Mouse (Mus musculus): Measurements from ENCODE around the gene Perm1.

The Perm1 gene

GRCm38 (mm10) chr4:156200623-156201475 lies 14.8 kb upstream of the Perm1 start, which contains the start of gene Isg15:
Isg15 (minus strand) TSS chr4:156200818.
- DNase-seq (ENCODE audit: low spot score) = no peak

GRCm38 (mm10) chr4:156202462-156202893 lies 13.2 kb upstream of the Perm1 start:
- DNase-seq (ENCODE audit: low spot score) = no peak

DNA sequence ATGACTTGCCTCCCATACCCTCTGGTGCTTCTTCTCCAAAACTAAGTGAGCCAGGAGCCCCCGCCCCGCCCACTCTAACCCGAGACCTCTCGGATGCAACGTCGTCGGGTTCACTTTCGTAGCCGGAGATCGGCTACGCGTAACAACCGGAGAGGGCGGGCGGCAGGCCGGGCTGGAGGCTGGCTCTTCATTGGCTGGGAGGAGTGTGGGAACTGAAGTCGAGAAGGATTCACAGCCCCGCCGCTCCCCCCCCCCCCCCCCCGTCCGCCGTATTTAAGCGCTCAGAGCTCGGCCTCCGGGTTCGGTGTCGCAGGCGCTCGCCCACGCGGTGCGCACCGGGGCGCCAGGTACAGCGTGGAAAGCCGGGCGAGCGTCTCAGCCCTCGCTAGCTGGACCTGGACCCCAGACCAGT lies 12.7 kb upstream of the Perm1 start, which contains the start of gene AW011738:
AW011738 (plus strand) TSS at position 304 of the 412 bp plus-strand sequence.
- peak; percentile 49 for DNase-seq (ENCODE audit: low spot score)

DNA sequence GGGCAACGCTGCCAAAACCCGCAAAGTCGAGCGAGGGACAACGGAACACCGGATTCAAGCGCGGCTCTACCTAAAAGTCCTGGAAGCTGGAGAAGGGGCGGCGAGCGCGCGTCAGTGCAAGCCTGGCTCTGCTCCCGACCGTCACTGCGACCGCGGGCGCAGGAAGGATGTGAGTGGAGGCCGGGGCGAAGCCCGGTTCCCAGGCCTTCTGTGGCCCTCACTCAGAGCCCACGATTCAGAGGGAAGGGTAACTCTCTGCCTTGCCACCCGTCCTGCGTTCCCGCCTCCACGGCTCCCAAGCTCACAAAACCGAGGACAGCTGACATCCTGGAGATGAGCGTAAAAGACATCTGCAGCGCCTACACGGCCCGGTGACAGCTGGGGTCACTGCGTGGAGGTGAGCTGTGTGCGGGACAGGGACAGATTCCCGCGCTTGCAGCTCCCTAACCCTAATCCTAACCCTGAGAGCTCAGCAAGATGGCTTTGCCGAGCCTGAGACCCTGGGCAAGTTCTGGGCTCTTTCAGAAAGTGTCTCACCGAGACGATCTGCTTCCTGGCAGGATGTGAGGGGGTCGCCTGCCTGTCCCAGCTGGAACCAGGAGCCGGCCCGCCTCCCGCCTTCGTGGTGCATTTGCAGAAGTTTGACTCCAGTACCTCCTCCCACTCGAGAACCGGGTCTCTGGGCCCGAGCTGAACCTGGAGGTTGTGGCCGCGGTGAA lies 12.1 kb upstream of the Perm1 start:
- no peak for DNase-seq (ENCODE audit: low spot score)

- no peak for DNase-seq (ENCODE audit: low spot score)
Observed at GRCm38 (mm10) chr4:156208872-156209271, 6.8 kb upstream of the Perm1 start.

- no peak for DNase-seq (ENCODE audit: low spot score)
Observed at GRCm38 (mm10) chr4:156209963-156210635, 5.6 kb upstream of the Perm1 start.

- no peak for DNase-seq (ENCODE audit: low spot score)
Observed at GRCm38 (mm10) chr4:156213134-156213533, 2.5 kb upstream of the Perm1 start.

DNA sequence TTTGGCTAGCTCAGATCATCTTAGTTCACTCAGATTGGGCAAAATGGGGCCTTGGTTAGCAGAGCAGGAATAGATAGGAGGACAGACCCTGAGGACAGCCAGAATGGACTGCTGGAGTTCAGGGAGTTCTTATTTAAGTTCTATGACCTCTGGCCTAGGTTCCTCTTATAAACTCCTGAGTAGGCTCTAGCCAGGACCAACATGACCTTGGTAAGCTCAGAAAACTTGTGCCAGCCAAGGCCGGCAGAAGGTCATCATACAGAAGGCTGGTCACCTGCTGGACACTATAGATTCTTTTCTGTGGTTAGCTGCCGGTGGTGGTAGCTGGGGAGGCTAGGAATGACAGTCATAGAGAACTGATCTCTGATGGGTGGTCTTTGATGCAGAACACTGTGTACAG lies 528 bp downstream of the Perm1 start:
- no peak for DNase-seq (ENCODE audit: low spot score)

GRCm38 (mm10) chr4:156217022-156217669 lies 1.5 kb downstream of the Perm1 start:
- DNase-seq (ENCODE audit: low spot score) = no peak

- DNase-seq (ENCODE audit: low spot score) = no peak
Observed at GRCm38 (mm10) chr4:156217838-156218237, 2.2 kb downstream of the Perm1 start.

GRCm38 (mm10) chr4:156219936-156220335 lies 4.3 kb downstream of the Perm1 start:
- no peak for DNase-seq (ENCODE audit: low spot score)

GRCm38 (mm10) chr4:156224276-156224675 lies 8.6 kb downstream of the Perm1 start:
- DNase-seq (ENCODE audit: low spot score) = no peak

GRCm38 (mm10) chr4:156227752-156228392 lies 12.2 kb downstream of the Perm1 start:
- peak; percentile 37 for DNase-seq (ENCODE audit: low spot score)

DNA sequence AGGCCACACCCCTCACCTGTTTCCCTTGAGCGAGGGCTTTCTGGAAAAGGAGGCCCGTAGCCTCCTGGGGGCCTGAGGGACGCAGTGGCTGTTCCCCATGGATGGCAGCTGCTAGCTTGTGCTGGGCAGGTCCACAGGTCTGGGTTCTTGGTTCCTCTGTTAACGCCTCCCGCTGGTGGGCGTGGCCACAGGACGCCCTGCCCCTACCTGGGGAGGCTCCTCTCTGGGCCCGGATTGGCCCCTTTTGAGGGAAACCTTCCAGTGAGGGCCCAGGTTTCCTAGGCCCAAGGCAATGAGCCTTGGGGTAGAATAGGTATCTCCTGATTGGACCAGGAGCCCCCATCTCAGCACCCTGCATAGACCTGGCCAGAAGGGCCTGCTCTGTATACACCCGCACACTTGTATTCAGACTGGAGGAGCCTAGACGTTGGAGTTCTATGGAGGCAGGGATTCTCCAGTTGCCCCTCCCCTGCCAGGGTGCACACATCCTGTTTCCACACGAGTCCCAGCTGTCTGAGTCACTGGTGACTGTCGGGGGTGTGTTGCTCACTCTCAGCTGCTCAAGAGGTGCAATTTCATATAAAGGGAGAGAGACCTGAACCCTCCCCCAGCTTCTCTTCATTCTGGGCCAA lies 12.8 kb downstream of the Perm1 start:
- peak; percentile 62 for DNase-seq (ENCODE audit: low spot score)

GRCm38 (mm10) chr4:156234021-156234501 lies 18.4 kb downstream of the Perm1 start:
- no peak for DNase-seq (ENCODE audit: low spot score)

- DNase-seq (ENCODE audit: low spot score) = peak; percentile 71
Observed at GRCm38 (mm10) chr4:156234701-156235213, 19.1 kb downstream of the Perm1 start, which contains the start of gene Plekhn1. Plekhn1 (minus strand) TSS chr4:156234857.

GRCm38 (mm10) chr4:156235360-156235770 lies 19.7 kb downstream of the Perm1 start:
- DNase-seq (ENCODE audit: low spot score) = no peak

DNA sequence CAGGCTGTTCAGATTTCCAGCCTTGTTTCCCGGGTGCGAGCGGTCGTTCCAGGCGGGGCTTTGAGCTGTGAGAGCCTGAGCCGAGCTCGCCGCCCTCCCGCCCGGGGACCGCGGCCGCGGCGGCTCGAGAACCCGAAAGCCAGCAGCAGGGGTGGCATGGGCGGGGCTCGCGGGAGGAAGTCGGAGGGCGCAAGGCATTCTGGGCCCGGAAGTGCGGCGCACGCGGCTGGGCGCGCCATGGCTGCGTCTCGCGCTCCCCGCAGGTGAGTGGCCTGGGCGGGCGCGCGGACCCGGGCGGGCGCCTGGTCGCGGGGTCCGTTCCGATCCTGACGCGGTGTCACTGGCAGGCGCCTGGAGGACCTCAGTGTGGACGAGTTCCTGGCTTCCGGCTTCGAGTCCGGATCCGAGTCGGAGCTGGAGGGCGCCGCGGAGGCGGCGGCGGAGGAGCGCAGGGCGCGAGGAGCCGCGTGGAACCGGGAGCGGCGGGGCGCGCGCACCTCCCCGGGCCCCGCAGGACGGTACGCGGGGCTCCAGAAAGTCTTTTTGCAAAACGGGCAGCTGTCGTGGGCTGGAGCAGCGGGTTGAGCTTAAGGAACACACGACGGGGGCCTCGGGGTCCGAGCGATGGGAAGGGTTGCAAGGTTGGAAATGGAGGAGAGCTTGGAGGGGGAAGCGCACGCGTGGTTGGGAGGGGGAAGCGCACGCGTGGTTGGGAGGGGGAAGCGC lies 20.3 kb downstream of the Perm1 start, which contains the start of gene Noc2l:
Noc2l (plus strand) TSS at position 203 of the 726 bp plus-strand sequence.
- peak; percentile 86 for DNase-seq (ENCODE audit: low spot score)

DNA sequence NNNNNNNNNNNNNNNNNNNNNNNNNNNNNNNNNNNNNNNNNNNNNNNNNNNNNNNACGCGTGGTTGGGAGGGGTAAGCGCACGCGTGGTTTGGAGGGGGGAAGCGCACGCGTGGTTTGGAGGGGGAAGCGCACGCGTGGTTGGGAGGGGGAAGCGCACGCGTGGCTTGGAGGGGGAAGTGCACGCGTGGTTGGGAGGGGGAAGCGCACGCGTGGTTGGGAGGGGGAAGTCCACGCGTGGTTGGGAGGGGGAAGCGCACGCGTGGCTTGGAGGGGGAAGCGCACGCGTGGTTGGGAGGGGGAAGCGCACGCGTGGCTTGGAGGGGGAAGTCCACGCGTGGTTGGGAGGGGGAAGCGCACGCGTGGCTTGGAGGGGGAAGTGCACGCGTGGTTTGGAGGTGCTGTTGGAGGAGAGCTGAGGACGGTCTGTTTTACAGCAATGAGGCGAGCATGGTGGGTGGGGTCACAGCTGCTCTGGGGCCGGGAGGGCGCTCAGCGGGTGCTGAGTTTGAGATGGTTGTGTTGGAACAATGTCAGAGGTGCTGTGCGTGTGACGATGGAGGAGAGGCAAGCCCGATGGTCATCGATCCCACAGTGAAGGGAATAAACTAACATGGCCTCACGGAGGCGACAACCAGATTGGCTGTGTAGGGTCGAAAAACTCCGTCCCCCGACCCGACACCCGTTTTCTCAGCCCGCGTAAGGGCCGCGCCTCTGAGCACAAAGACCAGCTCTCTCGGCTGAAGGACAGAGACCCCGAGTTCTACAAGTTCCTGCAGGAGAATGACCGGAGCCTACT lies 21.2 kb downstream of the Perm1 start:
- no peak for DNase-seq (ENCODE audit: low spot score)
